Mouse (Mus musculus) bone marrow, adult 2 months (tissue): ENCODE data around the gene Zbtb21.

Experiments
- CTCF ChIP-seq: fragments of 200-500 bp; IDR thresholded peaks from 2 replicates; pipeline ENCODE4 v1.5.1; 2011; ENCODE audit warnings: low read length, control low read depth; ENCODE audit not compliant: control insufficient read depth, insufficient read depth
- POLR2A ChIP-seq: fragments of 200-500 bp; IDR thresholded peaks from 2 replicates; pipeline ENCODE4 v1.6.1; 2011; ENCODE audit warnings: low read depth, mild to moderate bottlenecking, control low read depth, low read length, borderline replicate concordance; ENCODE audit not compliant: control insufficient read depth

DNA sequence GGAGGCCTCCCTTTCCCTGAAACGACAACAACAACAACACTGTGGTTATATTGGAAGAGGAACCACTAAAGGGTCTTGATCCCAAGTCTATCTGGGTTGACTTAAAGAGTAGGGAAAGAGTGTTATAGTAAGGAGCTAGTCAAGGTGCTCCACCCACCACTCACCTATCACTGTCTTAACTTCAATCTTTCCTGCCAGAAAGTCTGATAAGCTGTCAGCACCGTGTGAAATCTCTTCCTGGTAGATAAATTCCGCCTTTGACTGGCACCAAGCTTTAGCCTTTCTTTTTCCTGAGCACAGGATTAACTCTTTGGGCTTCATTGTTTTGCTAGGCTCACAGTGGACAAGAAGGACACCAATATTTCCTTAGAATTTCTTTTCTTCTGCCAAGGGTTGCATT, 58.4 kb downstream of the Zbtb21 start:
- no peak for TF ChIP-seq CTCF
- TF ChIP-seq POLR2A = no peak
